Mouse (Mus musculus): ENCODE measurements at regions not wholly inside any gene's neighbourhood (a gene's known extent, or its start where the extent isn't known, plus 50 kb on each side); places are given as distances from the start of the nearest gene placed in this dataset.

DNA sequence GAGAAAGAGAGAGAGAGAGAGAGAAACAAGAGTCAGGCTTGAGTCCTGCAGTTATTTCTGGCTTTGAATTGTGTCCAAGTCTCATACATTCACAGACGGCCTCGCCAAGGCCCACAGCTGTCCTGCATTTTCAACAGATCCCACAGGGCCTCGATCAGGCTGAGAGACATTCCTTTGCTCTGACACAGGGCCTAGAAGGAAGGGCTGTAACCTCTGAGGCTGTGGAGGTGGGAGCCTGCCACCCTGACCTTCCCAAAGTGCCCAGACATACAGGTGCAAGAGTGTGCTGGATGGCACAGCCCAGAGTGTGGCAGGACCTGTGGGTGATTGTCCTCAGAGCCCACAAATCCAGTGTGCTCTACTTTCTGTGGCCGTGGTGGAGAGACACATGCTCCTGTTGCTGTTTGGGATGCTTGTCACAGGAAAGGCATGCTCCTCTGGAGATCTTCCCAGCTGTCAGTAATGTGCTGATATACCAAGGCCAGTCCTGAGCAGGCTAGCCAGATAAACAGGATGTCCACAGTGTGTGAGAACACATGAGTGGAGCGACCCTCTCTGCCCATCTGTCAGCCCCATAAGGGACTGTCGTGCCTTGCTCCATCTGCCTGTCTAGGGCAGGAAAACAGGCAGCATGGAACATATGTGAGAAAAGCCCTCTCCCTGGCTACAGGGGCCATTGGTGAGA, 151.2 kb upstream of the Gm5148 start:
- Histone ChIP-seq H3K4me1 (ENCODE audit: control insufficient read depth in 1 of 2, insufficient read depth in 2 of 2, low read length in 2 of 2) (no peaks in the 10 kb centered on the region), H3K36me3 (ENCODE audit: control insufficient read depth in 1 of 2, insufficient read depth in 2 of 2, low read length in 2 of 2) (no peaks in the 10 kb centered on the region), H3K27me3 (ENCODE audit: control insufficient read depth in 1 of 2, insufficient read depth in 2 of 2, low read length in 2 of 2) (no peaks in the 10 kb centered on the region), H3K27ac (ENCODE audit: control insufficient read depth, low read depth, low read length) (no peak overlapping the region), H3K9me3 (replicated peaks; ENCODE audit: insufficient read depth, low read length) (no peaks in the 10 kb centered on the region), H3K4me3 (ENCODE audit: control insufficient read depth in 1 of 2, insufficient read depth in 1 of 2, low read depth in 2 of 2, low read length in 2 of 2) (no peak overlapping the region), H3K79me2 (ENCODE audit: control insufficient read depth, insufficient read depth, low read length, poor library complexity) (no peaks in the 10 kb centered on the region), H3K9ac (ENCODE audit: control insufficient read depth, low read depth, low read length, poor library complexity, severe bottlenecking) (no peak overlapping the region)
- TF ChIP-seq GATA1 (IDR thresholded peaks at IDR 0.05; ENCODE audit: low read depth, low read length), result no peak
- TF ChIP-seq CHD2 (IDR thresholded peaks at IDR 0.05; ENCODE audit: low read length), result no peak
- TF ChIP-seq RCOR1 (IDR thresholded peaks at IDR 0.05; ENCODE audit: low read depth, low read length), result no peak
- no peak for TF ChIP-seq GABPA (IDR thresholded peaks at IDR 0.05; ENCODE audit: low read depth, low read length)
- no peak for DNase-seq (ENCODE audit: low read depth, low spot score)

DNA sequence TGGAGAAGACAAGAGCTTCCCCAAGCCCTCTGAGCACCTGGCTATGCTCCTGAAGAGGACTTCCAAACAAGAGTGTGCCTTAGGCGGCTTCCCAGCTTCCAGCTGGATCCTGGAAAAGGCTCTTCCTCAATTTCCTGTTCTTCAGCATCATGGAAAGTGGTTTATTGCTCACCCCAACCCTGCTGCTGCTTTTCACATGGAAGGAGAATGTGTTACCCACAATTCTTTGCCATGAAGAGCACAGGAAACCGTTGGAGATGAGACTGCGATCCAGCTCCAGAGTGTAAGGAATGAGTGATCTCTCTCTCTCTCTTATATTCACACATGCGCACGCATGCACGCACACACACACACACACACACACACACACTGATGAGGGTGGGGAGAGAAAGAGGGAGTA, 150.6 kb upstream of the Gm5148 start:
- DNase-seq (ENCODE audit: low read depth, low spot score), result no peak
- Histone ChIP-seq H3K27ac (ENCODE audit: control insufficient read depth, low read depth, low read length) (no peak overlapping the region), H3K9me3 (replicated peaks; ENCODE audit: insufficient read depth, low read length) (no peaks in the 10 kb centered on the region), H3K4me1 (ENCODE audit: control insufficient read depth in 1 of 2, insufficient read depth in 2 of 2, low read length in 2 of 2) (no peaks in the 10 kb centered on the region), H3K36me3 (ENCODE audit: control insufficient read depth in 1 of 2, insufficient read depth in 2 of 2, low read length in 2 of 2) (no peaks in the 10 kb centered on the region), H3K27me3 (ENCODE audit: control insufficient read depth in 1 of 2, insufficient read depth in 2 of 2, low read length in 2 of 2) (no peaks in the 10 kb centered on the region), H3K9ac (ENCODE audit: control insufficient read depth, low read depth, low read length, poor library complexity, severe bottlenecking) (no peak overlapping the region), H3K4me3 (ENCODE audit: control insufficient read depth in 1 of 2, insufficient read depth in 1 of 2, low read depth in 2 of 2, low read length in 2 of 2) (no peak overlapping the region), H3K79me2 (ENCODE audit: control insufficient read depth, insufficient read depth, low read length, poor library complexity) (no peaks in the 10 kb centered on the region)
- TF ChIP-seq ETS1 (IDR thresholded peaks at IDR 0.05; ENCODE audit: low read depth, low read length) (no peak), NELFE (IDR thresholded peaks at IDR 0.05; ENCODE audit: low read depth, low read length) (no peak), GABPA (IDR thresholded peaks at IDR 0.05; ENCODE audit: low read depth, low read length) (no peak), KAT2A (conservative IDR thresholded peaks at IDR 0.05; ENCODE audit: low read depth, low read length) (no peak), MAX (IDR thresholded peaks at IDR 0.05; ENCODE audit: low read length) (no peak), CTCF (IDR thresholded peaks at IDR 0.05 in 2 of 3, conservative IDR thresholded peaks at IDR 0.05 in 1 of 3; ENCODE audit: control insufficient read depth in 1 of 3, insufficient read depth in 1 of 3, low read depth in 2 of 3, low read length in 3 of 3, poor library complexity in 1 of 3, severe bottlenecking in 1 of 3) (no peak), MAFK (IDR thresholded peaks at IDR 0.05; ENCODE audit: borderline replicate concordance, low read depth, low read length) (no peak), EP300 (IDR thresholded peaks at IDR 0.05; ENCODE audit: low read depth in 1 of 2, low read length in 2 of 2) (no peak), TCF12 (IDR thresholded peaks at IDR 0.05; ENCODE audit: low read depth, low read length) (no peak), POLR2A (IDR thresholded peaks at IDR 0.05; ENCODE audit: control insufficient read depth in 1 of 2, insufficient read depth in 1 of 2, low read depth in 1 of 2, low read length in 2 of 2, poor library complexity in 1 of 2) (no peak), POLR2AphosphoS5 (IDR thresholded peaks at IDR 0.05; ENCODE audit: borderline replicate concordance, low read depth, low read length) (no peak), MAZ (IDR thresholded peaks at IDR 0.05; ENCODE audit: low read depth, low read length) (no peak), RCOR1 (IDR thresholded peaks at IDR 0.05; ENCODE audit: low read depth, low read length) (no peak), CHD2 (IDR thresholded peaks at IDR 0.05; ENCODE audit: low read length) (no peak), CHD1 (IDR thresholded peaks at IDR 0.05; ENCODE audit: low read depth, low read length) (no peak), UBTF (IDR thresholded peaks at IDR 0.05; ENCODE audit: borderline replicate concordance, insufficient read depth, low read depth, low read length) (no peak)
